Mouse (Mus musculus) E14TG2a.4 (cell line): ENCODE measurements around the gene Sh3bgrl2.

Experiments used
- CTCF ChIP-seq: conservative IDR thresholded peaks from 2 replicates; pipeline ENCODE4 v1.5.1; 2014; ENCODE audit warnings: low read length
- NANOG ChIP-seq: IDR thresholded peaks from 2 replicates; pipeline ENCODE4 v1.6.1; 2014; ENCODE audit warnings: borderline replicate concordance, low read length, mixed read lengths

- TF ChIP-seq CTCF = no peak
- no peak for TF ChIP-seq NANOG
Measured at GRCm38 (mm10) chr9:83625085-83625484, 77.0 kb downstream of the Sh3bgrl2 start.
